Mouse (Mus musculus): ENCODE measurements around the gene Ezh1.

The Ezh1 gene

DNA sequence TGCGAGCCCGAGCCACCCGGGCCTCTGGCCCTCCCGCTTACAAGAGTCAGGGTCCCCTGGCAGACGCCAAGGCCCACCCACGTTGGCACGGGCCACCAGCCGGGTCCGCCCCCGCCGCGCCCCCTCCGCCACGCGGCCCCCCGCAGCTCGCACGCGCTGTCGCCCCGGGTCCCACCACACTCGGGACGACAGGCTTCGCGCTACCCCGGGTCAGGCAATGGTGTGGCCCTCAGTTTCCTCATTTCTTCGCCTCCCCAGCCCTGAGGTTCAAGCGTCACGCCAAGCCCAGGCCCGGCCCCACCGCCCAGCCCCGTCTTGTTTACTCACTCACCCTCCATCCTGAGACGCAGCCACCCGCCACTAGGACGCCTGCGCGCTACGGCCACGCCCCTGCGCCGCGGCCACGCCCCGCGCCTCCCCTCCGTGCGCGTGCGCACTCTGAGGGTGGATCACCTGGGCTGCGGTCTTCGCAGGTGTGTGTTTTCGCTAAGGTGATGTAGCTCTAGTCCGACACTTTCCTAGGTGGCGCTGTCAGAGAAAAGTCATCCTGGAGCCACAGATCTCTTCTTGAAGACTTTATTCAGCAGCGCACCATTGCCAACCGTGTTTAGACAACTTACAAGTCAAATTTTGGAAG lies at the start of gene Ezh1:
Gene Ezh1, minus strand, starts transcription at position 399 of the 637 bp plus-strand sequence.
- DNase-seq (ENCODE audit: low spot score): peak; percentile 93

DNA sequence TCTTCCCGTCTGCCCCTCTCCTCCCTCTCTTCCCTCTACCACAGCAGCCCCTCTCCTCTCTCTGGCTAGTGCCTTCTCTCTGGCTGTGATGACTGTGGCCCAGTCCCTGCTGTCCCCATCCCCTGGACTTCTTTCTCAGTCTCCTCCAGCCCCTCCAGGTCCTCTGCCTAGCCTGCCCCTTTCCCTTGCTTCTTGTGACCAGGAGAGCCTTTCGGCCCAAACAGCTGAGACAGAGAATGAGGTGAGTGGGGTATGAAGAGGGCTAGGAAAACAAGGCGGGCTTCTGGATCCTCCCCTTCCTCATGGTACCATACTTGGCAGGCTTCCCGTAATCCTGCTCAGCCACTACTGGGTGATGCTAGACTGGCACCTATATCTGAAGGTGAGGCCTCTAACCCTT lies 49.0 kb upstream of the Ezh1 start:
- no peak for DNase-seq (ENCODE audit: low spot score)

DNA sequence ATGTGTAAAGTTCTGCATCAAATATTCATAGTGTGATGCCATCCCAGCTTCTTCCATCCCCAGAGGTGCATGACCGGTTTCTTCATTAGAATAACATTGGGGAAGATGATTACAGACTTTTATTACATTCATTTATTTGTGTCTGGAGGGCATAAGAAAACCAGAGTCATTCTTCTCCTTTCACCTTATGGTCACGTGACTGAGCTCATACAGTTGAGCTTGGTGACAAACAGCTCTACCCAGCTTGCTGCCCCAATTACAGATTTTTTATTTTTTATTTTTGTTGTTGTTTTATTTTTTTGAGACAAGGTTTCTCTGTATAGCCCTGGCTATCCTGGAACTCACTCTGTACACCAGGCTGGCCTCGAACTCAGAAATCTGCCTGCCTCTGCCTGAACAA lies 46.2 kb upstream of the Ezh1 start:
- no peak for DNase-seq (ENCODE audit: low spot score)

DNA sequence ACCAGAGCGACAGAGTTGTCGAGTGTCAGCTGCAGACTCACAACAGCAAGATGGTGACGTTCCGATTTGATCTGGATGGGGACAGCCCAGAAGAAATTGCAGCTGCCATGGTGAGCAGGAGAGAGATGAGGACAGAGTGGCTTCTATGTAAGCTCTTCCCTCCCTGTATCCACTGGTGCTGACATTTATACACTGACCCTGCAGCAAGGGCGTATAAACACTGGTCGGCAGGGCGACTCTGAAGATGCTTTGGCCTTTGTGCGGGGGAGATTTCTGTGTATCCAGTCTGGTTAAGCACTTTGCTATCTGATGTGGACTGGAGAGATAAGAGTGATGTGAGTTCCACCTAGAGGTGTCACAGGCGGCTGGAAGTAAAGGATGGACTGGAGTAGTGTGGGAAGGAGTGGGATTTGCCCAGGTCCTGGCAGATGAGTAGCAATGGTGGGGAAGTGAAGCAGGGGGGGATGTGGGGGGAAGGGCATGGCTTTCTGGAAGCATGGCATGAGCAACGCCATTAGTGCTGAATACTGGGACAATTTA lies 43.4 kb upstream of the Ezh1 start:
- DNase-seq (ENCODE audit: low spot score): no peak

DNA sequence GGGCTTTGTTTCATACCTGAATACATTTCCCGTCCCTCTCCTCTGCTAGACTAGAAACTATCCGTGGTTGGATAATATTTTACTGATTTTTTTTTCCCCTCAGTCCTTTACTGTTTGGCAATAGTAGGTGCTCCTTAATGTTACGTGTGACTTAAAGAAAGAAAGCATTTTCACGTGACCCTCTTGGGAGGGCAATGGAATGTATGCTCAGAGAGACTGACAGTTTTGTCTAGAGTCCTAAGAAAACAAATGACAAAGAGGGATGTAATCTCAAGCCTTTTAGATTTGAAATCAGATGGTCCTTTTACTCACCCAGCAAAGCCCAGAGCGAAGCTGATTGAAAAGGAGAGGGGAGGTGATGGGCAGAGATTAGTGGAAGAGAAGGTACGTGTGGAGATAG lies 39.6 kb upstream of the Ezh1 start:
- DNase-seq (ENCODE audit: low spot score): no peak

DNA sequence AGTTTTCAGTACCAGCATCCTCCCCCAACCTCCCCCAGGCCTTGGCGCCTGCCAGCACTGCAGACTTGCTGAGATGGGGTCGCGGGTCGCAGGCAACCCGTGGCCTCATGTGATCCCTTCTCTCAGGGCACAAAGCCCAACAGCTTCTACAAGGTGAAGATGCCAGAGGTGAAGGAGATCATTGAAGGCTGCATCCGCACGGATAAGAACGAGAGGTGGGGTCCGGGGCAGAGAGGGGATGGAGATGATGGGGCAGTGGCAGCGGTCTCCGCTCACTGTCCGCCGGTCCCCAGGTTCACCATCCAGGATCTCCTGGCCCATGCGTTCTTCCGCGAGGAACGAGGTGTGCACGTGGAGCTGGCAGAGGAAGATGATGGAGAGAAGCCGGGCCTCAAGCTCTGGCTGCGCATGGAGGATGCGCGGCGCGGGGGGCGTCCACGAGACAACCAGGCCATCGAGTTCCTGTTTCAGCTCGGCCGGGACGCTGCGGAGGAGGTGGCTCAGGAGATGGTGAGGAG lies 38.8 kb upstream of the Ezh1 start:
- DNase-seq (ENCODE audit: low spot score): no peak

DNA sequence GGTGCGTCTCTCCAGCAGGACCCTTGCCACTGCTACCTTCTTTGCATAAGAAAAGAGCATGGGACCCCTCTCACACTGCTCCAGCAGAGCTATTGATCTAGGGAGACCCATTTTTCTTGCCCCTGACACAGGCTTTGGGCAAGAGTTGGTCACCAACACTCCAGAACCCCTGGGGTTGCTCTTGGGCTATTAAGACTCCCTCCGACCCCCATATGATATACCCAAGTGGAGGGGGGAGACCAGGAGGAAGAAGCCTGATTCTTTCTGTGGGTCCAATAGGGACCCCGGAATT lies 37.7 kb upstream of the Ezh1 start:
- DNase-seq (ENCODE audit: low spot score): no peak

DNA sequence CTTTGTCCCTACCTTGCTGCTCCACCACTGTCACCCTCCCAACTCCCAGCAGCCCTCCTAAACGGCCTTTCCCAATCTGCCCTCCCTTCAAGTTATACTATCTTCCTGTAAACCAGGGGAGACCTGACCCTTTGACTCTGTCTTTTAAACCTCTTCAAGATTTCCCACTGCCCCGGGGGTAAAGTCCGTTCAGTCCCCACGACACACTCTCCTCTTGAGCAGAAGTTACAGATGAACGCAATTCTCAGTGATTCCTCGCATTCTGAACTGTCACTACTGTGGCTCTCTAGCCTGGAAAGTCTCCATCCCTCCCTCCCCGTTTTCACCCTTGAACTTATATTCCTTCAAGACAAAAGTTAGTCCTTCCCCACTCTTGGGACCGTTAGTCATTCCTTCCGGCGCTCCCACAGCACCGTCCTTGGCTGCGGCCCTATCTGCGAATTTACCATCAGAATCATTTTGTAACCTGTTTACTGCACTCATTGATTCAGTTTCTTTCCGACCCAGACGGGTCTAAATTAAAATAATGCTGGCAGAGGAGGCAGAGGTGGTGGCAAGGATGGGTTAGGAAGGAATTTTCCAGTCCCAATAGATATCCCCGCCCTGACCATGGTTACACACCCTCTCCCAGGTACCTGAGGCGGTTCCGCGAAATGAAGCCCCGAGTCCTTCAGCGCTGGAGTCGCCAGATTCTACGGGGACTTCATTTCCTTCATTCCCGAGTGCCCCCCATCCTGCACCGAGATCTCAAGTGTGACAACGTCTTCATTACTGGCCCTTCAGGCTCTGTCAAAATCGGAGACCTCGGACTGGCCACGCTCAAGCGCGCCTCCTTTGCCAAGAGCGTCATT lies 37.1 kb upstream of the Ezh1 start:
- DNase-seq (ENCODE audit: low spot score): no peak

DNA sequence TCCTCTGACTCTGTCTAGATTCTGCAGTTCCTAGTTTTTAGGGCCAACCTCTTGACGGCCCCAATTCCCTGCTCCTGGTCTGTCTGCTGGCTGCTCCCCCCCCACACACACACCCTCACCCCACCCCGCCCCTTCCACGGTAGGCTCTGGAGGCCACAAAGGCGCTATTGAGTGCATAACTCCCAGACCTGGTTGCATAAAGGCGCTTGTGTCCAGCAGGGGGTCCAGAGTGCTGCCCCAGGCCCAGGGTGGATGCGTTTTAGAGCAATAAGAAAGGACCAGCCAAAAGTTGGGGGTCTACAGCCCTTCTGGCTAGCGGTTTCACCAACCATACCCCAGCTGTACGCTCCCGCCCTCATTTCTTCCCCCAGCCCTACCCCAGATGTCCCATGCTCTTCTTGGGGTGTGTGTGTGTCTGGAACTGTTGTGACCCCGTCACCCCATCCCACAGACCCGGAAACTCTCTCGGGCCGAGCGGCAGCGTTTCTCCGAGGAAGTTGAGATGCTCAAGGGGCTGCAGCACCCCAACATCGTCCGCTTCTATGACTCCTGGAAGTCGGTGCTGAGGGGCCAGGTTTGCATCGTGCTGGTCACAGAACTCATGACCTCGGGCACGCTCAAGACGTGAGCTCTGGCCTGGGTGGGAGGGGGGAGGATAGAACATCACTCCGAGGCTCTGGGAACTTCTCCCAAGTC lies 36.2 kb upstream of the Ezh1 start:
- no peak for DNase-seq (ENCODE audit: low spot score)

DNA sequence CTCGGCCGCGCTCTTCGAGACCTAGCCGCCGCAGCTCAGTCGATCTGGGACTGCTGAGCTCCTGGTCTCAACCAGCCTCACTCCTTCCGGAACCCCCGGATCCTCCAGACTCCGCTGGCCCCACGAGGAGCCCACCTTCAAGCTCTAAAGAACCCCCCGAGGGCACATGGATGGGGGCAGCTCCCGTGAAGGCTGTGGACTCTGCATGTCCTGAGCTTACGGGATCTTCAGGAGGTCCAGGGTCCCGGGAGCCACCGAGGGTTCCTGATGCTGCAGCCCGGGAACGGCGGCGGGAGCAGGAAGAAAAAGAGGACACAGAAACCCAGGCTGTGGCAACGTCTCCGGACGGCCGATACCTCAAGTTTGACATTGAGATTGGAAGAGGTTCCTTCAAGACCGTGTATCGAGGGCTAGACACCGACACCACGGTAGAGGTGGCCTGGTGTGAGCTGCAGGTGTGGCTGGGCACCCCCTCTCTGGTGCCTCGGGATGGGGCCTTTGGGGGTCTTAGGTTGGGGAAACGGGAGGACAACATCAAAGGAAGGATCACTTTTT lies 34.6 kb upstream of the Ezh1 start:
- DNase-seq (ENCODE audit: low spot score): no peak

DNA sequence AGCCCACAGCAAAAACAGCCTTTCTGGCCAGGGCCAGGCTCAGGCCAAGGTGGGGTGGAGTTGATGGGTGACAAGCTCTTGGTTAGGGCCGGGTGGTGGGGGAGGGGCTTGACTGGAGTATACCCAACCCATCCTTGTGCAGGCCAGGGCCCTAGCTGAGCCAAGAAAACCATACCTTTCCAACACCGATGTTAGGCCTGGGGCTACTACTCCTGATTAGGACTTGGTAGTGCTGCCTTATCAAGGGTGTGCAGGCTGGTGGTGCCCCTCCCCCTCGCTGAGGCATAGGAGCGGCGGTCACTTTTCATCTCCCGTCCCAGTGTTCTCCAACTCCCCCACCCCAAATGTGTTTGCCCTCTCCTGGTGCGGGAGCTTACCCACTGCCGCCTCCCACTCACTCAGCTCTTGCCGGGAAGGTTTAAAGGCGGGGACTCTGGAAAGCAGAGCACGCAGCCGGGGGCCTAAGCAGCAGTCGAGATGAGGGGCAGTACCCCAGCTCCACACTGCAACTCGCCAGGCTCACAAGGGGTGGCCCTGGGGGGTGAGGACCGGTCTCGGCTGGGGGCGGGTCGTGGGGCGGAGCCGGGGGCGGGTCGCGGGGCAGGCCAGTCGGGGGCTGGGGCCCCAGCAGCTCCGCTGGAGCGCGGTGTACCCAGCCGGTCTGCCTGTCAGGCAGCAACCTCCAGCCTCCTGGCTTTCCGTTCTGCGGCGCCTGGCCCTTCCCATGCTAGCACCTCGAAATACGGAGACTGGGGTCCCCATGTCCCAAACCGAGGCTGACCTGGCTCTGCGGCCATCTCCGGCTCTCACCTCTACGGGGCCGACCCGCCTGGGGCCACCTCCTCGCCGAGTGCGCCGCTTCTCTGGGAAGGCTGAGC lies 33.9 kb upstream of the Ezh1 start, which contains the start of gene Wnk4:
Gene Wnk4, plus strand, starts transcription at position 620 of the 878 bp plus-strand sequence.
- DNase-seq (ENCODE audit: low spot score): no peak

DNA sequence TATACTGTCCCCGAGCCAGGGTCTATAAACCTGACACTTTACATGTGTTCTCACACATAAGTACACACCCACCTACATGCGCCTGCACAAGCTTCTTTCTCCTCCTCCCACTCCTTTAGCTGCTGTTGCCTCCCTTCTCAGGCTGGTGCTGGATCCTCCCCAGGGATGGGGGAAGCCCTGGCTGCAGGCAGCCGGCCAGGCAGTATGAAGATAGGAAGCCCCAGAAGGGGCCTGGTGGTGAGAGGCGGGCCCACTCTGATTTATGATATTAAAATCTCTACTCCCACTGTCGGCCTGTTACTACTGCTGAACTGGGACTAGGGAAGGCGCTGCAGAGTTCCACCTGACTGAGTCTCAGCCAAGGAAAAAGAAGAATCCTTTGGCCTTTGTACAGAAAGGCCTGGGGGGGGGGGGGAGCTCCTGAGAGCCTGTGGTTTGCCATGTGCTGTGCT lies 33.0 kb upstream of the Ezh1 start:
- no peak for DNase-seq (ENCODE audit: low spot score)

DNA sequence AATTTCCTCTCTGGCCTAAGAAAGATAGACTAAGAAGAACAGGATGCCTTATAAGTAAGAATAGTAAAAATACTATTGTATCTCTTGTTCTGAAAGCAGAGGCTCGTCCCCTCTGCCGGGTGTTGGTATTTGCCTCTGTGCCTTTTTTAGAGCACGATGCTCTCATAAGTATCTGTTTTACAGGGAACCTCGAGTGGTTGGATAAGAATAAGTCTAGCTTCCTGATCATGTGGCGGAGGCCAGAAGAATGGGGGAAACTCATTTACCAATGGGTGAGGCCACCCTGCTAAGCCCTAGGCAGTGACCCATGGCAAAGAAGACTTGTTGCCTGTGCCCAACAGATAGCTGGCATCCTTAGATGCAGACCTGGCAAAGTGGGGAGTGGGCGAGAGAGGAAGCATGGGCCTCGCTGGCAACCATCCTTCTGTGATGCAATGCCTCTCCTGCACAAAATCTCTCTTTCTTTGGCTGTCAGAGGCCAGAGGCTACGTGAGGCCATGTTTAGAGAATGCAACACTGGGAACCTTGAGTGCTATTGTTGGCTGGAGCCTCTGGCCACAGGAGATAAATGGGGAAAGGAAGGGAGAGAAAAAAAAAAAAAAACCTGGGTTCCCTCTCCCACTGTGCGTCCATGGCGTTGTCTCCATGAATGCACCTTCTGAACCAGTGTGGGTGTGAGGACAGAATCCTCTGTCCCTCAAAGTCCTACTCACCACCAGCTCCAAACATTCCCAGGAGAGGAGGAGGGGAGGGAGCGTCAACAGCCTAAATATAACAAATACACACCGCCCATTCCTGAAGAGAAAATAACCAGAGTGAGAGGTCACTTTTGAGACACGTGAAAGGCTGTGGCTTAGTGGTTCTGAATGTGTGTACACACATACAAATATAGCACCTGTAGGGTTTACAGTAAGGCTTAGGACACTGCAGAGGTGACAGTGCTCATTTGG lies 29.8 kb upstream of the Ezh1 start:
- DNase-seq (ENCODE audit: low spot score): no peak

DNA sequence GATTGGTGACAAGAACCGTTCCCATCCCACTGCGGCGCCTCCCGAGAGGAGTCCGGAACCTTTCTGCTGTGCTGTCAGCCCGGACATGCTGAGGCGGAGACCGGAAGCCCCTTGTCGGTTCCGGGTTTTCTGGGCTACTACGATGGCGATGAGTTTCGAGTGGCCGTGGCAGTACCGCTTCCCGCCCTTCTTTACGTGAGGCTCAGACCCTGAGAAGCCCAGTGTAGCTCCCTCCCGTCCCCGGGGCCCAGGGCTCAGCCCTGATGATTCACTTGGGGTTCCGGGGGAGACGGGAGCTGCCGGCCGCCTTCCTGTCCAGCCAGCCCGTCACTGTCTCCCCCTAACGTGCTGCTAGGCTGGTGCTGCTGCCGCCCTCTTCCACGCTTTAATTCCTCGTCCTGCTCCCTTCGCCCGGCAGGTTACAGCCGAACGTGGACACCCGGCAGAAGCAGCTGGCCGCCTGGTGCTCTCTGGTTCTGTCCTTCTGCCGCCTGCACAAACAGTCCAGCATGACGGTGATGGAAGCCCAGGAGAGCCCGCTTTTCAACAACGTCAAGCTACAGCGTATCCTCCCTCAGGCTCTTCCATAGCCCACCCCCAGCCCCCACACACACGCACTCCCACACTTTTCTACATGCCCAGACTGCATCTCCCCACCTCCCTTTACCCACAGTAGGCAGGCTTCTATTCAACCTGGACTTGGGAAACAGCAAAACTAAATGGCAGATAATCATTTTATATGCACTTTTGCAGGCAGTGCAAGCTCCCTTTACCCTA lies 27.5 kb upstream of the Ezh1 start, which contains the start of gene Vps25:
Gene Vps25, plus strand, starts transcription at position 95 of the 777 bp plus-strand sequence.
- DNase-seq (ENCODE audit: low spot score): peak; percentile 85

DNA sequence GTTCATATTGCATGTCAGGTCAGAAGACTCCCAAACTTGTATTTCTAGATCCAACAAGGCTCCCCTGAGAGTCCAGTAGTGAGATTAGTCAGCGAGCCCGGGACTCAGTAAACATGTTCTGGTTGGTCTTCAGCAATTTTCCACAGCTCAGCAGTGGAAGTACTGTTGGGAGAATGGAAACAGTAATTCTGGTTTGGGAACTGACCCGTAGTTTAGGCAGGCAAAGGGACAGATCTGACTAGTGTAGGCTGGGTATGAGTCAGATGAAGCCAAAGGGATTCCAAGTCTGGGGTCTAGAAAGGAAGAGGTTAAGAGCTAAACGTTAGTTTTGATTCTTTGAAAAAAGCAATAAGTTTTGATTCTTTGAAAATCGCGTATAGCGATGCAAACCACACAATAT lies 26.7 kb upstream of the Ezh1 start:
- no peak for DNase-seq (ENCODE audit: low spot score)

DNA sequence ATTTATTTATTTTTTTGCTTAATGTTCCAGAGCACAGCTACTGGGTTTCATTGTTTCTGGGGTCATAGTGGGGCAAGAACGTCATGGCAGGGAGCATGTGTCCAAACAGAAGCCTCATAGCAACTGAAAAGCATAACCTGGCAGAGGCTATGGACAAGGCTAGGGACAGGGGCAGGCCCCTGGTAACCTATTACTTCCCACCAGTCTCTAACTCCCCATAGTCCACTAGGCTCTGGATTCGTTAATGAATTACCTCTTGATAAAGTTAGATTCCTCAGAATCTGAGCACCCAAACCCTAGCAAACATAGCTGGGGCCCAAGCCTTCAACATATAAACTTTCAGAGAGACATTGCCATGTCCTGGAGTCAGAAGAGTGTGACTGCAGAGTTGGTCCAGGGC lies 24.8 kb upstream of the Ezh1 start:
- no peak for DNase-seq (ENCODE audit: low spot score)

DNA sequence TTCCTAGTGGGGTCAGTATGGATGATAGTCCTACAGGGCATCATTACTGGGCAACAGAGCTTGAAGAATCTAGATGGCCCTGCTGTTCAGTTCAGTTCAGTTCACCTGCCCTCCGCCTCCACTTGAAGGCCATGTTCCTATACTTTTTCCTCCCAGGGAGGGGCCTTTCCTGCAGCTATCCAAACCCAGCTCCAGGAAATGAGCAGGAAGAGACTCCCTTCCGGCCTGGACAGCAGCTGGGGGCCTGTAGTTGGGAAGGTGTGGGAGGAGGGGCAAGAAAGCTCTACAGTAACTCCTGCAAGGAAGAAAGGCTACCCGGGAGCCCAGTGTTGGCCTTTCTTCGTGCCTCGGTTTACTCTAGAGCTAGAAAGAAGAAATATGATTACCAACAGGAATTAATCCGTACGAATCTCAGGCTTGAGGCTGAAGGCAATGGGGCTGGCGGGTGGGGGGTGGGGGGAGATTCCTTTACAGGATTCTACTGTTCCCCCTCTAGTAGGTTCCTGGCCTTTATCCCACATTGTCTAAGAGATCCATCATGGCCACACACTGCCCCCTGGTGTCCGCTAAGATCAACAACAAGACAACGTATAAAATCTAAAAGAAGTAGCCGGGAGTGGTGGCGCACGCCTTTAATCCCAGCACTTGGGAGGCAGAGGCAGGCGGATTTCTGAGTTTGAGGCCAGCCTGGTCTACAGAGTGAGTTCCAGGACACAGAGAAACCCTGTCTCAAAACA lies 22.2 kb upstream of the Ezh1 start:
- DNase-seq (ENCODE audit: low spot score): peak; percentile 80

DNA sequence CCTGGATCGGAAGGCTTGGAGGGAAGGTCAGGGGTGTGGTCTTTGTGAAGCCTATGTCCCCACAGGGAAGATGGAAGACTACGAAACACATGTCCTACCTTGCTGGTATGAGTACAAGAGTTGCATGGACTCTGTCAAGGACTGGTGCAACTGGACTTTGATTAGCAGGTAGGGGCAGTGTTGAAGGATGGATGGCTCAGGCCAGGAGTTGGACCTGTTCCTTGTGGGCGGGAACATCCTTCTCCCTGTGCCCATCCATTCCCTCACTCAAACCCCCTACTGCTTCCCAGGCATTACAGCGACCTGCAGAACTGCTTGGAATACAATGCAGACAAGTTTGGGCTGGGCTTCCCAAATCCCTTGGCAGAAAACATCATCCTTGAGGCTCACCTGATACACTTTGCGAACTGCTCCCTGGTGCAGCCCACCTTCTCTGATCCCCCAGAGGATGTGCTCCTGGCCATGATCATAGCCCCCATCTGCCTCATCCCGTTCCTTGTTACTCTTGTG lies 21.3 kb upstream of the Ezh1 start:
- no peak for DNase-seq (ENCODE audit: low spot score)
